In genomic region chr2:172583312-172583711, GRCm38 (mm10) we compare ENCODE assay signal across 31 mouse cellular contexts. TPM values are rescaled to one million over a fixed set of nuclear protein-coding genes. Genes with fewer than 3 reads are reported as not detected.
DNase-seq lines count a peak whose midpoint lies in the region; ATAC-seq and TF ChIP-seq lines count a peak whose summit lies in the region.
"Had no signal": no experiment of that assay in that cellular context is flagged by ENCODE, and none has a peak within 500 bp of the region (broad histone marks: within the 10 kb centered on the region; RNA-seq: fewer than 3 reads in every experiment).

No protein-coding gene starts in this region.

- intact Hi-C loops in left cerebral cortex, adult 2 months (cut with DNase I): no loop called here

- peaks cover 21% of the 10 kb centered on the region for H3K4me1 ChIP-seq in hindbrain, embryonic 12.5 days
- no peaks in the 10 kb centered on the region for H3K4me1 ChIP-seq in hindbrain, postnatal 0 days (ENCODE audit: insufficient read depth, low read length)
- no peaks in the 10 kb centered on the region for H3K4me1 ChIP-seq in midbrain, embryonic 14.5 days (ENCODE audit: control insufficient read depth, insufficient read depth, low read length)
- no peaks in the 10 kb centered on the region for H3K4me1 ChIP-seq in midbrain, postnatal 0 days (ENCODE audit: insufficient read depth, low read length)
- H3K4me1 ChIP-seq: liver, embryonic 15.5 days had no signal

- TF ChIP-seq CTCF in hindbrain, postnatal 0 days (IDR thresholded peaks at IDR 0.05; ENCODE audit: low read depth): no peak
- TF ChIP-seq CTCF in midbrain, postnatal 0 days (IDR thresholded peaks at IDR 0.05): no peak
- no peak for TF ChIP-seq CTCF in left cerebral cortex, adult 2 months (IDR thresholded peaks at IDR 0.05)

- peak; percentile 39 for DNase-seq in embryo, embryonic 10 days (ENCODE audit: low spot score)
- no peak for DNase-seq in embryo, embryonic 9.5 days (ENCODE audit: extremely low spot score)
- no peak for DNase-seq in hindbrain, postnatal 0 days (ENCODE audit: low spot score)
- no peak for DNase-seq in midbrain, embryonic 14.5 days
- DNase-seq in midbrain, postnatal 0 days (ENCODE audit: low spot score): no peak
- no peak for DNase-seq in left cerebral cortex, adult 2 months (ENCODE audit: extremely low spot score in 1 of 2, low spot score in 2 of 2)
- no peak for DNase-seq in right cerebral cortex, postnatal 4 days
- DNase-seq: adrenal gland, postnatal 14 days; cerebellum, adult 11-12 months; cerebellum, adult 9-11 months; gastrocnemius, adult 2 months; gastrocnemius, postnatal 36 days; heart, adult 18-20 months; heart, postnatal 36 days; kidney, adult 8-10 months; kidney, postnatal 14 days; lung, embryonic 14.5 days; lung, postnatal 14 days; right cerebral cortex, adult 18-20 months; thymus, adult 2 months; thymus, postnatal 36 days had no signal

- no peaks in the 10 kb centered on the region for H3K36me3 ChIP-seq in hindbrain, embryonic 12.5 days
- no peaks in the 10 kb centered on the region for H3K36me3 ChIP-seq in hindbrain, postnatal 0 days (ENCODE audit: insufficient read depth, low read length)
- no peaks in the 10 kb centered on the region for H3K36me3 ChIP-seq in midbrain, embryonic 14.5 days (ENCODE audit: control insufficient read depth, insufficient read depth, low read length)
- no peaks in the 10 kb centered on the region for H3K36me3 ChIP-seq in midbrain, postnatal 0 days (ENCODE audit: insufficient read depth, low read length)
- H3K36me3 ChIP-seq: embryonic facial prominence, embryonic 13.5 days; limb, embryonic 12.5 days; liver, embryonic 15.5 days had no signal

- H3K4me2 ChIP-seq in hindbrain, embryonic 12.5 days (replicated peaks): no peak overlapping the region
- H3K4me2 ChIP-seq in hindbrain, postnatal 0 days (ENCODE audit: low read depth, low read length): no peak overlapping the region
- H3K4me2 ChIP-seq in midbrain, embryonic 14.5 days (ENCODE audit: low read length): no peak overlapping the region
- no peak overlapping the region for H3K4me2 ChIP-seq in midbrain, postnatal 0 days (ENCODE audit: low read depth, low read length, poor library complexity, severe bottlenecking)
- H3K4me2 ChIP-seq: embryonic facial prominence, embryonic 13.5 days; heart, embryonic 11.5 days; limb, embryonic 12.5 days; liver, embryonic 15.5 days; lung, embryonic 14.5 days had no signal

- WGBS in hindbrain, embryonic 12.5 days: 15% methylated on average over 7 of the region's 7 CpGs
- WGBS in hindbrain, postnatal 0 days: 17% methylated on average over 7 of the region's 7 CpGs
- WGBS in midbrain, embryonic 14.5 days: 12% methylated on average over 7 of the region's 7 CpGs
- WGBS in midbrain, postnatal 0 days: 25% methylated on average over 7 of the region's 7 CpGs

- no peak overlapping the region for H3K4me3 ChIP-seq in hindbrain, embryonic 12.5 days
- no peak overlapping the region for H3K4me3 ChIP-seq in hindbrain, postnatal 0 days (ENCODE audit: low read length)
- H3K4me3 ChIP-seq in midbrain, embryonic 14.5 days (replicated peaks; ENCODE audit: low read depth, low read length): no peak overlapping the region
- H3K4me3 ChIP-seq in midbrain, postnatal 0 days (ENCODE audit: low read depth, low read length): no peak overlapping the region
- H3K4me3 ChIP-seq in left cerebral cortex, adult 2 months: no peak overlapping the region
- H3K4me3 ChIP-seq: embryonic facial prominence, embryonic 13.5 days; erythroblast, embryonic 14.5 days; gastrocnemius, adult 2 months; limb, embryonic 12.5 days; liver, embryonic 15.5 days had no signal

- H3K27ac ChIP-seq in hindbrain, embryonic 12.5 days: no peak overlapping the region
- H3K27ac ChIP-seq in hindbrain, postnatal 0 days: no peak overlapping the region
- no peak overlapping the region for H3K27ac ChIP-seq in midbrain, embryonic 14.5 days (replicated peaks; ENCODE audit: low read depth, low read length)
- H3K27ac ChIP-seq in midbrain, postnatal 0 days (ENCODE audit: low read depth, low read length): no peak overlapping the region
- H3K27ac ChIP-seq in left cerebral cortex, adult 2 months: no peak overlapping the region
- H3K27ac ChIP-seq: embryonic facial prominence, embryonic 13.5 days; gastrocnemius, adult 2 months; limb, embryonic 12.5 days; liver, embryonic 15.5 days had no signal

- ATAC-seq in hindbrain, embryonic 12.5 days (ENCODE audit: low FRiP score): peak; percentile 51; the same call in 1 of the 2 replicates
- no peak for ATAC-seq in hindbrain, postnatal 0 days
- 0 out of 2 replicates have a peak, but pooled peaks have one; percentile 40 for ATAC-seq in midbrain, embryonic 14.5 days (ENCODE audit: low FRiP score, low TSS enrichment)
- ATAC-seq in midbrain, postnatal 0 days (ENCODE audit: low FRiP score): no peak
- ATAC-seq: forebrain, embryonic 16.5 days; intestine, embryonic 16.5 days had no signal

- no peak overlapping the region for H3K9ac ChIP-seq in hindbrain, embryonic 12.5 days
- H3K9ac ChIP-seq in hindbrain, postnatal 0 days (replicated peaks; ENCODE audit: low read length): no peak overlapping the region
- no peak overlapping the region for H3K9ac ChIP-seq in midbrain, embryonic 14.5 days (replicated peaks; ENCODE audit: low read length)
- no peak overlapping the region for H3K9ac ChIP-seq in midbrain, postnatal 0 days (replicated peaks; ENCODE audit: low read length, poor library complexity, severe bottlenecking)
- H3K9ac ChIP-seq: embryonic facial prominence, embryonic 13.5 days; limb, embryonic 12.5 days; liver, embryonic 15.5 days; lung, embryonic 14.5 days had no signal

- peaks cover 58% of the 10 kb centered on the region for H3K27me3 ChIP-seq in hindbrain, embryonic 12.5 days
- 0 out of 2 replicates have a peak, but pooled peaks cover 7% of the 10 kb centered on the region for H3K27me3 ChIP-seq in hindbrain, postnatal 0 days (ENCODE audit: insufficient read depth, low read length)
- H3K27me3 ChIP-seq in midbrain, embryonic 14.5 days (ENCODE audit: control insufficient read depth, insufficient read depth, low read length): no peaks in the 10 kb centered on the region
- peaks cover 14% of the 10 kb centered on the region; the same call in 1 of the 2 replicates for H3K27me3 ChIP-seq in midbrain, postnatal 0 days (ENCODE audit: insufficient read depth, low read length)
- H3K27me3 ChIP-seq: embryonic facial prominence, embryonic 13.5 days; limb, embryonic 12.5 days; liver, embryonic 15.5 days had no signal

- H3K9me3 ChIP-seq in hindbrain, embryonic 12.5 days (replicated peaks): no peaks in the 10 kb centered on the region
- H3K9me3 ChIP-seq in hindbrain, postnatal 0 days (ENCODE audit: low read length): no peaks in the 10 kb centered on the region
- no peaks in the 10 kb centered on the region for H3K9me3 ChIP-seq in midbrain, embryonic 14.5 days (ENCODE audit: control insufficient read depth, low read length)
- H3K9me3 ChIP-seq in midbrain, postnatal 0 days (ENCODE audit: low read length): no peaks in the 10 kb centered on the region
- H3K9me3 ChIP-seq: embryonic facial prominence, embryonic 13.5 days; limb, embryonic 12.5 days; liver, embryonic 15.5 days had no signal

RNA-seq across cellular contexts. Expression of gene Tfap2c, which starts 33.9 kb away (rescaled TPM):
- 1.6 and 1.9 TPM in 2 replicates for polyA plus RNA-seq in hindbrain, embryonic 12.5 days (2016; fragmentation: Nextera tagmentation; extraction: Ambion mirVana)
- 0.14 and 0.47 TPM in 2 replicates for total RNA-seq in hindbrain, postnatal 0 days (2014; rRNA removed)
- 0.31 and 0.43 TPM in 2 replicates for polyA plus RNA-seq in hindbrain, postnatal 0 days (2015; fragmentation: Nextera tagmentation; extraction: Ambion mirVana)
- polyA plus RNA-seq in midbrain, embryonic 14.5 days (2014; fragmentation: Nextera tagmentation; extraction: Ambion mirVana): 0.15 and 0.21 TPM in 2 replicates
- total RNA-seq in midbrain, postnatal 0 days (2014; rRNA removed): 0.24 TPM in 1 of 2 replicates, not detected in the other
- polyA plus RNA-seq in midbrain, postnatal 0 days (2015; fragmentation: Nextera tagmentation; extraction: Ambion mirVana): not detected in 2 replicates
- total RNA-seq in left cerebral cortex, adult 2 months (2021): under 1 TPM; 0.12 to 0.16 TPM
- total RNA-seq: adrenal gland, postnatal 14 days; gastrocnemius, adult 2 months; gastrocnemius, postnatal 36 days; heart, adult 18-20 months; heart, postnatal 36 days; liver, adult 2 months; megakaryocyte progenitor cell, adult 5-6 weeks had no signal
- polyA plus RNA-seq: erythroblast, embryonic 14.5 days; liver, adult 2 months; liver, embryonic 15.5 days had no signal

Comparison
In these comparisons a context has a peak if more than half of its experiments do, and no peak if none do; other contexts are left out.
1. ATAC-seq: peak in hindbrain, embryonic 12.5 days (single experiment) and midbrain, embryonic 14.5 days (single experiment); none in hindbrain, postnatal 0 days (single experiment) and midbrain, postnatal 0 days (single experiment).